Mouse (Mus musculus): Measurements from ENCODE around the gene Slc24a2.

GRCm38 (mm10) chr4:87090841-87091240 lies 139.4 kb downstream of the Slc24a2 start:
- TF ChIP-seq MAX (IDR thresholded peaks at IDR 0.05), result no peak
- TF ChIP-seq CTCF (IDR thresholded peaks at IDR 0.05; ENCODE audit: control insufficient read depth, insufficient read depth, insufficient read length), result no peak
- TF ChIP-seq CEBPB (IDR thresholded peaks at IDR 0.05; ENCODE audit: low read depth), result no peak
- no peak for TF ChIP-seq MYOG (IDR thresholded peaks at IDR 0.05; ENCODE audit: control insufficient read depth, extremely low read depth, insufficient read length)
- TF ChIP-seq USF1 (IDR thresholded peaks at IDR 0.05; ENCODE audit: low read depth), result no peak
- no peak for TF ChIP-seq MYOD1 (IDR thresholded peaks at IDR 0.05; ENCODE audit: control insufficient read depth, insufficient read length, low read depth)
